Mouse (Mus musculus) neural tube, embryonic 15.5 days (tissue): ENCODE measurements around the gene Actl6b. TPM values are rescaled to one million over a fixed set of nuclear protein-coding genes. Genes with fewer than 3 reads are reported as not detected.
A peak's percentile ranks its signal among the peaks of the same experiment; 100 is the strongest.

Source experiments
- ATAC-seq: fragments of 200-750 bp; cut with Nextera tagmentation; 2 replicates; pipeline ENCODE4 v1.8.0; 2017; ENCODE audit warnings: mild to moderate bottlenecking, moderate TSS enrichment, moderate library complexity; ENCODE audit not compliant: low FRiP score
- H3K27ac ChIP-seq: fragments of 300-500 bp; sonication (generic); replicated peaks from 2 replicates; pipeline ENCODE4 v1.5.1; 2015; ENCODE audit warnings: mild to moderate bottlenecking, inconsistent platforms
- H3K27me3 ChIP-seq: fragments of 300-500 bp; sonication (generic); replicated peaks from 2 replicates; pipeline ENCODE4 v1.6.1; 2015; ENCODE audit warnings: inconsistent platforms
- H3K36me3 ChIP-seq: fragments of 300-500 bp; sonication (generic); 2 replicates; pipeline ENCODE4 v1.6.1; 2015; ENCODE audit warnings: inconsistent platforms
- H3K4me1 ChIP-seq: fragments of 300-500 bp; sonication (generic); 2 replicates; pipeline ENCODE4 v1.6.1; 2015; ENCODE audit warnings: inconsistent platforms
- H3K4me2 ChIP-seq: fragments of 300-500 bp; sonication (generic); 2 replicates; pipeline ENCODE4 v1.6.1; 2015; ENCODE audit warnings: inconsistent platforms, mild to moderate bottlenecking, moderate library complexity
- H3K4me3 ChIP-seq: fragments of 300-500 bp; sonication (generic); replicated peaks from 2 replicates; pipeline ENCODE4 v1.5.1; 2015; ENCODE audit warnings: mild to moderate bottlenecking, inconsistent platforms
- H3K9ac ChIP-seq: fragments of 300-500 bp; sonication (generic); replicated peaks from 2 replicates; pipeline ENCODE4 v1.6.1; 2015; ENCODE audit warnings: mild to moderate bottlenecking, inconsistent platforms
- H3K9me3 ChIP-seq: fragments of 300-500 bp; sonication (generic); replicated peaks from 2 replicates; pipeline ENCODE4 v1.6.1; 2016; ENCODE audit warnings: inconsistent platforms
- WGBS: fragments of 180-500 bp; shearing (Covaris S2); methylation state at CpG from one replicate; pipeline ENCODE4 v1.1.7; 2015; ENCODE audit warnings: mixed read lengths; 5-methylcytosine and 5-hydroxymethylcytosine counted together
- polyA plus RNA-seq: library from polyadenylated mRNA; unstranded; fragments of >200 nt; fragmentation: Nextera tagmentation; extraction: Ambion mirVana; gene quantifications from 2 replicates; pipeline ENCODE4 v1.2.1, GENCODE M21; 2015

The Actl6b gene
- 203 and 258 TPM in 2 replicates for polyA plus RNA-seq

GRCm38 (mm10) chr5:137553411-137553837 lies at the start of gene Actl6b:
Actl6b (plus strand) TSS chr5:137553517.
- Histone ChIP-seq H3K4me1 (peaks cover 23% of the 10 kb centered on the region), H3K27ac (peak within 1 kb of the TSS; percentile 83), H3K36me3 (no peaks in the 10 kb centered on the region), H3K9ac (peak within 1 kb of the TSS; percentile 74), H3K9me3 (no peaks in the 10 kb centered on the region), H3K4me3 (peak within 1 kb of the TSS; percentile 69), H3K4me2 (peak within 1 kb of the TSS; percentile 79), H3K27me3 (no peaks in the 10 kb centered on the region)
- WGBS, result under 1% methylated on average over 36 of the region's 37 CpGs
- peak; percentile 94 for ATAC-seq

GRCm38 (mm10) chr5:137504041-137504440 lies 49.3 kb upstream of the Actl6b start:
- Histone ChIP-seq H3K27ac (no peak overlapping the region), H3K36me3 (no peaks in the 10 kb centered on the region), H3K4me1 (peaks cover 19% of the 10 kb centered on the region), H3K4me2 (no peak overlapping the region), H3K27me3 (no peaks in the 10 kb centered on the region), H3K9ac (no peak overlapping the region), H3K9me3 (no peaks in the 10 kb centered on the region), H3K4me3 (no peak overlapping the region)
- no peak for ATAC-seq
- 86% methylated on average over 6 of the region's 6 CpGs for WGBS

GRCm38 (mm10) chr5:137510014-137510501 lies 43.3 kb upstream of the Actl6b start:
- H3K27ac ChIP-seq, result peak overlapping the region; percentile 88
- peak; percentile 72 for ATAC-seq
- no peaks in the 10 kb centered on the region for H3K36me3 ChIP-seq
- H3K4me1 ChIP-seq, result peaks cover 43% of the 10 kb centered on the region
- no peaks in the 10 kb centered on the region for H3K27me3 ChIP-seq
- H3K4me3 ChIP-seq, result peak overlapping the region; percentile 84
- H3K4me2 ChIP-seq, result peak overlapping the region; percentile 77
- H3K9me3 ChIP-seq, result no peaks in the 10 kb centered on the region
- 3% methylated on average over 28 of the region's 52 CpGs for WGBS
- H3K9ac ChIP-seq, result peak overlapping the region; percentile 99

GRCm38 (mm10) chr5:137510573-137511390 lies 42.5 kb upstream of the Actl6b start:
- peak; percentile 28; the same call in 1 of the 2 replicates for ATAC-seq
- Histone ChIP-seq H3K9ac (peak overlapping the region; percentile 99), H3K4me1 (peaks cover 50% of the 10 kb centered on the region), H3K4me2 (peak overlapping the region; percentile 77), H3K27me3 (no peaks in the 10 kb centered on the region), H3K27ac (peak overlapping the region; percentile 88), H3K4me3 (peak overlapping the region; percentile 84), H3K36me3 (no peaks in the 10 kb centered on the region), H3K9me3 (no peaks in the 10 kb centered on the region)
- WGBS, result under 1% methylated on average over 40 of the region's 83 CpGs

- H3K36me3 ChIP-seq, result no peaks in the 10 kb centered on the region
- peak overlapping the region; percentile 99 for H3K9ac ChIP-seq
- ATAC-seq, result no peak
- H3K9me3 ChIP-seq, result no peaks in the 10 kb centered on the region
- H3K4me2 ChIP-seq, result peak overlapping the region; percentile 77
- 50% methylated on average over 3 of the region's 3 CpGs for WGBS
- H3K4me1 ChIP-seq, result peaks cover 55% of the 10 kb centered on the region
- H3K4me3 ChIP-seq, result peak overlapping the region; percentile 84
- H3K27ac ChIP-seq, result 0 out of 2 replicates have a peak overlapping the region, but pooled peaks have one; percentile 0
- no peaks in the 10 kb centered on the region for H3K27me3 ChIP-seq
These were observed 41.6 kb upstream of the Actl6b start for GRCm38 (mm10) chr5:137511706-137512105.

GRCm38 (mm10) chr5:137512847-137513794 lies 40.2 kb upstream of the Actl6b start:
- WGBS, result 82% methylated on average over 11 of the region's 11 CpGs
- Histone ChIP-seq H3K4me2 (peak overlapping the region; percentile 77), H3K4me1 (peaks cover 55% of the 10 kb centered on the region), H3K9me3 (no peaks in the 10 kb centered on the region), H3K27ac (0 out of 2 replicates have a peak overlapping the region, but pooled peaks have one; percentile 9), H3K4me3 (peak overlapping the region; percentile 84; the same call in 1 of the 2 replicates), H3K9ac (peak overlapping the region; percentile 99), H3K36me3 (peaks cover under 1% of the 10 kb centered on the region), H3K27me3 (no peaks in the 10 kb centered on the region)
- ATAC-seq, result peak; percentile 49; the same call in 1 of the 2 replicates

- Histone ChIP-seq H3K36me3 (peaks cover 11% of the 10 kb centered on the region), H3K4me2 (0 out of 2 replicates have a peak overlapping the region, but pooled peaks have one; percentile 77), H3K27me3 (no peaks in the 10 kb centered on the region), H3K9me3 (no peaks in the 10 kb centered on the region), H3K27ac (no peak overlapping the region), H3K4me1 (peaks cover 55% of the 10 kb centered on the region), H3K4me3 (no peak overlapping the region), H3K9ac (peak overlapping the region; percentile 23)
- ATAC-seq, result no peak
- WGBS, result 83% methylated on average over 12 of the region's 12 CpGs
These were observed 39.2 kb upstream of the Actl6b start for GRCm38 (mm10) chr5:137513951-137514721.

- no peak for ATAC-seq
- Histone ChIP-seq H3K4me1 (peaks cover 52% of the 10 kb centered on the region), H3K4me2 (no peak overlapping the region), H3K36me3 (peaks cover 18% of the 10 kb centered on the region), H3K9ac (no peak overlapping the region), H3K27me3 (no peaks in the 10 kb centered on the region), H3K4me3 (no peak overlapping the region), H3K27ac (no peak overlapping the region), H3K9me3 (no peaks in the 10 kb centered on the region)
- WGBS, result 94% methylated on average over 3 of the region's 3 CpGs
These were observed 38.5 kb upstream of the Actl6b start for GRCm38 (mm10) chr5:137514811-137515210.

- H3K27me3 ChIP-seq, result no peaks in the 10 kb centered on the region
These were observed 34.9 kb upstream of the Actl6b start, which contains the start of gene Gigyf1 for GRCm38 (mm10) chr5:137518436-137518835. Gigyf1 (plus strand) TSS chr5:137518548.

GRCm38 (mm10) chr5:137519691-137520550 lies 33.4 kb upstream of the Actl6b start:
- no peaks in the 10 kb centered on the region for H3K9me3 ChIP-seq
- no peak overlapping the region for H3K9ac ChIP-seq
- H3K4me2 ChIP-seq, result no peak overlapping the region
- peaks cover 69% of the 10 kb centered on the region for H3K36me3 ChIP-seq
- peaks cover 13% of the 10 kb centered on the region for H3K4me1 ChIP-seq
- no peaks in the 10 kb centered on the region for H3K27me3 ChIP-seq
- WGBS, result 92% methylated on average over 27 of the region's 27 CpGs
- no peak overlapping the region for H3K4me3 ChIP-seq
- ATAC-seq, result no peak
- no peak overlapping the region for H3K27ac ChIP-seq

More at GRCm38 (mm10) chr5:137518436-137518835, 34.9 kb upstream of the Actl6b start, which contains the start of gene Gigyf1:
- no peak within 1 kb of the TSS for H3K27ac ChIP-seq
- no peak within 1 kb of the TSS for H3K4me2 ChIP-seq
- no peak within 1 kb of the TSS for H3K9ac ChIP-seq
- ATAC-seq, result no peak
- H3K9me3 ChIP-seq, result no peaks in the 10 kb centered on the region
- peaks cover 28% of the 10 kb centered on the region for H3K4me1 ChIP-seq
- H3K4me3 ChIP-seq, result no peak within 1 kb of the TSS
- WGBS, result 76% methylated on average over 5 of the region's 5 CpGs
- H3K36me3 ChIP-seq, result peaks cover 54% of the 10 kb centered on the region
